Mouse (Mus musculus): ENCODE data around the gene Cdk9.
A peak's percentile ranks its signal among the peaks of the same experiment; 100 is the strongest.

The Cdk9 gene

GRCm38 (mm10) chr2:32673176-32673917 is 39.5 kb downstream of the Cdk9 start:
- DNase-seq: peak; percentile 54

- no peak for DNase-seq
These were observed 40.8 kb downstream of the Cdk9 start for GRCm38 (mm10) chr2:32671907-32672595.

- DNase-seq: no peak
These were observed 41.7 kb downstream of the Cdk9 start for GRCm38 (mm10) chr2:32671147-32671546.

GRCm38 (mm10) chr2:32669876-32670275 is 43.0 kb downstream of the Cdk9 start:
- DNase-seq: no peak

- no peak for DNase-seq
These were observed 44.7 kb downstream of the Cdk9 start for GRCm38 (mm10) chr2:32668176-32668575.

- peak; percentile 68 for DNase-seq
These were observed 45.1 kb downstream of the Cdk9 start for GRCm38 (mm10) chr2:32667775-32668174.

- DNase-seq: no peak
These were observed 47.0 kb downstream of the Cdk9 start for GRCm38 (mm10) chr2:32665853-32666252.

GRCm38 (mm10) chr2:32665345-32665744 is 47.5 kb downstream of the Cdk9 start:
- no peak for DNase-seq

GRCm38 (mm10) chr2:32662291-32662690 is 50.6 kb downstream of the Cdk9 start:
- no peak for DNase-seq

- peak; percentile 87 for DNase-seq
These were observed 51.3 kb downstream of the Cdk9 start for GRCm38 (mm10) chr2:32661509-32662107.

- DNase-seq: no peak
These were observed 54.0 kb downstream of the Cdk9 start for GRCm38 (mm10) chr2:32658873-32659272.

GRCm38 (mm10) chr2:32655826-32656225 is 57.0 kb downstream of the Cdk9 start:
- DNase-seq: peak; percentile 89
